Mouse (Mus musculus): Measurements from ENCODE around the gene Fastk.
"Not testable (repeated sequence)": the region's sequence is repeated elsewhere in the genome, so short reads cannot be mapped to it uniquely, and the experiment has no call there.

Gene Fastk

DNA sequence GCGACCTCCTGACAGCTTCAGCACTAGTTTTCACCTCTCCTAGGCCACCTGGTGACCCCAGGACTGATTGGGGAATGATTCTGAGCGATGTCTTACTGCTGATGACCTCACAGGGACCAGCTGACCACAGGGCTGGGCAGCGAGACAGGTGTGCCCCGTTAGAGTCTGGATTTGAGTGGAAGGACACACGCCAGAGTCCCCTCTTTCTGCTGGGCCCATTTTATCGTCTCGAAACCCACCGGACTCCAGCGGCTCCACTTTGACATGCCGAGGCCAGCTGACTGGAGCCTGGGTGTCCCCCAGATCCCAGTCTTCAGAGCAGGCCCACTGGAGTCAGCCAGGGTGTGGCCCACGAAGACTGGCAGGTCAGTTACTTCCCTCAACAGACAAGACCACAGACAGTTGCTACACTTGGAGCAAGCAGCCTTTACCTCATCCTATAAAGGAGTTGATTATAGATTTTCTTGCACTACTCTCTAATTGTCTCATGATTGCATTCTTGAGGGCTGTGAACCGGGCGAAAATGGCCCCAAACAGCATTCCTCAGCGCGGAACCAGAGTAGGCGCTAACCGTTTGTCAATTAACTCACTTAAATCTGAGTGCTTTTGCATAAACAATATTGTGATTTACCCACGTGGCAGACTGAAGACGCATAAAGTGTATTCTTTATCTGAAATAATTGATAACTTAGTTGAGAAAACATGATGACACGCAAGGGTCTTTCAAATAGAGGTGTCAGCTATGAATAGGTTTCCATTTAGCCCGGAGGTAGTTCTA, 20.9 kb downstream of the Fastk start:
- no peak for DNase-seq (ENCODE audit: low spot score in 2 of 2)

DNA sequence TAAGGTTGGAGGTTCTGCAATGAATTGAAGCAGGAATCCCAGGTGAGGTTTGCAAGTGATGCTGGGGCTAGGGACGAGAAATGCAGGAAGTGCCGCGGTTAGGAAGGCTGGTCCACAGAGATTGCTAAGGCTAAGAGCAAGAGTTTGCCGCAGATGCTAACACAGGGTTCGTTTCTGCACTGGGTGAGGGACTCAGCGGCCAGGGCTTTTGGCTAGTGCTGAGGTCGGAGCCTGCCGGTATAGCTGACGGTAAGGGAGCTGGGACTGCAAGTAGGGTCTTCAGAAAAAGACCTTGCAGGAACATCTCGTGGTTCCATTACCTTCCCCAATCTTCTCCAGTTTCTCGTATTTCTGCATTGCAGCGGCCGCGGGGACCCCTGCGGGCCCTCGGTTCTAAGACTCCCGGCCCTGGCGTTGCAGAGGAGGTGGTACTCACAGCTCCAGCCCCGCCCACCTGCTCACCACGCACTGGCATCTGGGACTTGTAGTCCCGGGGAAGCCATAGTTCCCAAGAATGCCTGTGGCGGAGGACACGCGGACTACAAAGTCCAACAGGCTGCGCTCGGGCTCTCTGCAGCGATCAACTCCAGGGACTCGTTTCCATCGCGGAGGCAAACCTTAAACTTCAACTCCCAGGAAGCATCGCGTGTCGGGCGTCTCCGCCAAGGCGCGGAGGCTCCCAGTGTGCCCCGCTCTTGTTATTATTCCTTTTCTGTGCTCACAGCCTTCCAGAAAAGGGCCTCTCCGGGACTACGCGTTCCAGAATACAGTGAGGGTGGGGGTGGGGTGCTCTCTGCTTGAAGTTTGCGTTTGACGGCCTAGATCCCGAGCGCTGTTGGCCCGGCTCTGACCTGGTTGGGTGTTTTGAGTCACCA, 21.7 kb downstream of the Fastk start, which contains the start of the genes Cdk5 and Slc4a2:
Gene Cdk5 (minus strand): TSS at position 402 of the 875 bp plus-strand sequence.
Gene Slc4a2 (plus strand): TSS at position 709 of the 875 bp plus-strand sequence.
- peak; percentile 95 to 97 for DNase-seq (ENCODE audit: low spot score in 2 of 2)

- no peak for DNase-seq (ENCODE audit: low spot score in 2 of 2)
Observed at GRCm38 (mm10) chr5:24420381-24420780, 24.7 kb downstream of the Fastk start.

GRCm38 (mm10) chr5:24417587-24417986, 27.5 kb downstream of the Fastk start:
- DNase-seq (ENCODE audit: low spot score in 2 of 2) = no peak

- peak; percentile 52 to 83 for DNase-seq (ENCODE audit: low spot score in 2 of 2)
Observed at GRCm38 (mm10) chr5:24416222-24416736, 28.8 kb downstream of the Fastk start.

GRCm38 (mm10) chr5:24413938-24414337, 31.1 kb downstream of the Fastk start:
- no peak for DNase-seq (ENCODE audit: low spot score in 2 of 2)

DNA sequence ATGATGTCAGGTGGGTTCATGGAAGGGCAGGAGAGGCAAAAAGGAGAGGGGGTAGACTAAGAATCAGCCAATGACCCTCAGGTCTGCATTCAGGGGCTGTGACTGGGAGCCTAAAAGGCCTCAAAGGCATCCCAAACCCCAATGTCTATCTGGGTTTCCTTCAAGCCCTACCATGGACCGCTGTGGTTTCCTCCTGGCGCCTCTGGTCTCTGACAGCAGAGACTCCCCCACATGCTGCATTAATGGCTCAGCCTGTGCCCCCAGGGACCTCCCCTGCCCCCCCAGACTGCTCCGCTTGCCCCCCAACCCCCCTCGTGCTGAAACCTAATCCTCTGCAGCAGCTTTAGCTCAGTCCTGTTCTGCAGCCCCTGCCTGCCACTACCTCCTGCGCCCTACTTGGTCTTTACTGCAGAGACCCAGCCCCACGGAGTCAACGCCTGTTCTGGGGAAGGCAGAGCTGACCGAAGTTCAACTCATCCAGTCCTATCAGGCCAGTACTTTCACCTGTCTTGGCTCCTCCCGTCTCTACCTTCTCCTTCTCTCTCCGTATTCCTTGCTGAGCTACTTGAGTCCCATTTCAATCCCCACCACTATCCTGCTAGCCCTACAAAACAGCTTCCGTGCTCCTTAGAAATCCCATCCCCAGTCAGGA, 31.9 kb downstream of the Fastk start, which contains the start of gene Asic3:
Gene Asic3 (plus strand): TSS at position 351 of the 652 bp plus-strand sequence.
- DNase-seq (ENCODE audit: low spot score in 2 of 2) = no peak

- DNase-seq (ENCODE audit: low spot score in 2 of 2) = no peak
Observed at GRCm38 (mm10) chr5:24412063-24412462, 33.0 kb downstream of the Fastk start.

DNA sequence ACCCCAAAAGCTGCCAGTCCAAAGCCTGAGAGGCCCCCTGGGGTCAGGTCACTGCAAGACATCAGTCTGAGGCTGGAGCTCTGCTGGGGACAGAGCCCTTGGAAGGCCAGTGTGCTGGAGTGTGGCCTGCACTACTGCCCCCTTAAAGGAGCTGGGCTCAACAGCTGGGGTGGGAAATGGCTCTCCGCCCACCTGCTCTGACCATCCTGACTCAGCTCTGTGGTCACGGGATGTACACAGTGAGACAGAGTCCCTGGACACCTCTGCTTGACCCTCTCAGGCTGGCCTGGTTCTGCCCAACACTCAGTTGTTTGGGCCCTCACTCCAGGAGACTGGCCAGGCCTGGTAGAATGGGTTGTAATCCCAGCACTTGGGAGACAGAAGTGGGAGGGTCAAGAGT, 35.6 kb downstream of the Fastk start:
- no peak for DNase-seq (ENCODE audit: low spot score in 2 of 2)

DNA sequence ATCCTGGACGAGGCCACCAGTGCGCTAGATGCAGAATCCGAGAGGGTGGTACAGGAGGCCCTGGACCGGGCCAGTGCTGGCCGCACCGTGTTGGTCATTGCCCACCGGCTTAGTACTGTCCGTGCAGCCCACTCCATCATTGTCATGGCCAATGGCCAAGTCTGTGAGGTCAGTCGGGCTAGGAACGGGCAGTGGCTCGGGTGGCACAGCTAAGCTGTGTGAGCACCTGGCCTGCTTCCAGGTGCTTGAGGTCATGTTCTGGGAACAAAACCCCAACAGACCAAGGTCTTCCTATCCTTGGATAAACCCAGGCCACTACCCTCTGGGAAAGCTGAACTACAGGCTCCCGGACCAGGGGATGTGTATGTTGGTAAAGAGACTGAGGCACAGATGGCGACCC, 36.4 kb downstream of the Fastk start:
- DNase-seq (ENCODE audit: low spot score in 2 of 2) = no peak

DNA sequence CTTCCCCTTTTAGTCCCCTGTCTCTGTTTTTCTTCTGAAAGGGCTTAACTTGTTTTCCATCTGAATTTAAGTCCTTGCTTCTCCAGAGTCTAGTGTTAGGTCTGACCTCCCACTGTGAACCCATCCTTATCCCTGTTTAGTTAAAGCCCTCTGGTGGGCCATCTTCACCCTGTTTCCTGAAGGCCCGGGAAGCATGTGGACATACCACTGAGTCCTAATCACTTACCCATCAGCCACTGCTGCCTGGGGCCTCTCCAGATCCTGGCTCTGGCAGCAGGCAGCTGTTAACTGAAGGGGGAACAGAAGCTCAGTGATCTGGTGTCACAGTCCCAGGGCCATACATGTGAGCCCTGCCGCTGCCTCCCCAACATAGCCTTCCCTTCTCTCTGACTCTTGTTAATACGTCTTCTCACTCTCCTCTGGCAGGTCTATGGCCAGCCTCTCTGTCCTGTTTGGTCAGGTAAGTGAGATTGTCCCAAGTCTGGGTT, 39.7 kb downstream of the Fastk start:
- no peak for DNase-seq (ENCODE audit: low spot score in 2 of 2)

- DNase-seq (ENCODE audit: low spot score in 2 of 2) = no peak
Observed at GRCm38 (mm10) chr5:24404594-24405360, 40.3 kb downstream of the Fastk start.

DNA sequence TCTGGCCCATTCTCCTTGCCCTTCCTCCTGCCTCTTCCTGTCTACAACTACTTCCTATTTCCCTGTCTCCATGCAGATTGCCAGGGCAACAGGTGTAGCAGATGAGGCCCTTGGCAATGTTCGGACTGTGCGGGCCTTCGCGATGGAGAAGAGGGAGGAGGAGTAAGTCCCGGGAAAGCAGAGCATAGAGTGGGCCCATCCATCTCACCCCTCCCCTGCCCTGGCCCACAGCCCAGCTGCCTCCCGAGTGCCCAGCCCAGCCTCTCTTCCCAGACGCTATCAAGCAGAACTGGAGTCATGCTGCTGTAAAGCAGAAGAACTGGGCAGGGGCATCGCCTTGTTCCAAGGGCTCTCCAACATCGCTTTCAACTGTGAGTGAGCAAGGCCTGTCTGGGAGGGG, 43.1 kb downstream of the Fastk start:
- DNase-seq (ENCODE audit: low spot score in 2 of 2) = no peak

- no peak for DNase-seq (ENCODE audit: low spot score in 2 of 2)
Observed at GRCm38 (mm10) chr5:24400911-24401605, 44.0 kb downstream of the Fastk start.

- no peak for DNase-seq (ENCODE audit: low spot score in 2 of 2)
Observed at GRCm38 (mm10) chr5:24400362-24400761, 44.7 kb downstream of the Fastk start.

GRCm38 (mm10) chr5:24399686-24400085, 45.4 kb downstream of the Fastk start:
- no peak for DNase-seq (ENCODE audit: low spot score in 2 of 2)

DNA sequence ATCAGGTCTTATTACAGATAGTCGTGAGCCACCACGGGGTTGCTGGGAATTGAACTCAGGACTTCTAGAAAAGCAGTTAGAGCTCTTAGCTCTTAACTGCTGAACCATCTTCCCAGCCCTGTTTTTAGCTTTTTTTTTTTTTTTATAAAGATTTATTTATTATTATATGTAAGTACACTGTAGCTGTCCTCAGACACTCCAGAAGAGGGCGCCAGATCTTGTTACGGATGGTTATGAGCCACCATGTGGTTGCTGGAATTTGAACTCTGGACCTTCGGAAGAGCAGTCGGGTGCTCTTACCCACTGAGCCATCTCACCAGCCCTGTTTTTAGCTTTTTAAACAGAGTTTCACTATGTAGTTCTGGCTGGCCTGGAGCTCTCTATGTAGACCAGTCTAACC, 48.8 kb downstream of the Fastk start:
- not testable (repeated sequence) for DNase-seq (ENCODE audit: low spot score in 2 of 2)

DNA sequence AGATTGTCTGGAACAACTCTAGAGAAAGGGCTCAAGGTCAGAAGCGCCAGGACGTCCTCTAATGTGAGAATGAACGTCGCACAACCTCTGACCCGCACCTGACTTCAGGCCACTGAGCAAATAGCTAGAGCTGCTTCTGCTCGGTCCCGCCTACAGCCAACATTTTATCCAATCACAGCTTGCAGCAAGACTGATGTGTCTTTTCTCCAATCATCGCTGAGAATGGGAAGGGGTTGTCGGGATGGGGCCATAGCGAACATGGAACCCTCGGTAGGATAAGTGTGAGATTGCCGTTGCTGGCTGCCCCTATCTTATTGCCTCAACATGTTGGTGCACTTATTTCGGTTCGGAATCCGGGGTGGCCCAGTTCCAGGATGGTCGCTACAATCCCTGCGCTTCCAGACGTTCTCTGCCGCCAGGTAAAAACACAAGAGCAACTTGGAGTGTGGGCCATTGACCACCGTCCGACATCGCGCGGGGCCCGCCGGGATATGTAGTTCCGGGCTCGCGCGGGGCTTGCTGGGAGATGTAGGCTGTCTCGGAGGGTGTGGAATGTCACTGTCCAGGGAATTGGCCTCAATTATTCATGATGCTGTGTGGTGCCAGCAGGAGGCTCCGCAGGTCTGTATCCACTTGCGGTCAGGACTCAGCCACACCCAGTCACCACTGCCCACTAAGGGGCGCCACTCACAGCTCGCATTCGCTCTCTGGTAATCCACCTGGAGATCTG, 50.8 kb downstream of the Fastk start:
- DNase-seq (ENCODE audit: low spot score in 2 of 2) = peak; percentile 87 to 88

DNA sequence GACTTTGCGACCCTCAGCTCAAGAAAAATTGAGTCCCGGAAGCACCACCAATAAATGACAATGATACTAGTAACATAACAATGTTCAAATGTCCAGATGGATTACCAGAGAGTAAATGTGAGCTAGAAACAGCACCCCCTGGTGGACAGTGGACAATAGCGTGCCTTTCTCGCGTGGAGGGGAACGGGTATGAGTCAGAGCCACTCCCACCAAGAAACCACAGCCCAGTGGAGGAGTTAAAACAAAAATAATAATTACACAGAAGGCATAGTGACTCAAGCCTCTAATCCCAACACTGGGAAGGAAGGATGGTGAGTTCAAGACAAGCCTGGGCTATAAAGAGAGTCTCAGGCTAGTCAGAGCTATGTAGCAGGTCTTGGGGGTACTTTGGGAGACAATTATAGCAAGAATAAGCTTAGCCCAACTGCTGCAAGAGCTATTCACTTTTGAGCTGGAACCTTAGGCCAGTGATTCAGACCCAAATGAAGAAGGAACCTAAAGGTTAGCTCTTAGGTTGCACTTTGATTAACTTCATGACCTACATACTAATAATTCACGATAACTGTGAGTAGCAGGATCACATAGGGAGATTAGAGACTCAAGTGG, 51.6 kb downstream of the Fastk start, which contains the start of gene Abcb8:
Gene Abcb8 (plus strand): TSS at position 272 of the 606 bp plus-strand sequence.
- peak; percentile 82 to 91 for DNase-seq (ENCODE audit: low spot score in 2 of 2)
